Mouse (Mus musculus) liver, embryonic 15.5 days (tissue): ENCODE measurements at regions not wholly inside any gene's neighbourhood (a gene's known extent, or its start where the extent isn't known, plus 50 kb on each side); places are given as distances from the start of the nearest gene placed in this dataset.

ENCODE experiments used
- ATAC-seq: fragments of 200-750 bp; cut with Nextera tagmentation; 2 replicates; pipeline ENCODE4 v1.8.0; 2017; ENCODE audit warnings: moderate number of reproducible peaks, mild to moderate bottlenecking, moderate library complexity; ENCODE audit not compliant: insufficient read depth
- H3K27ac ChIP-seq: fragments of 300-500 bp; sonication (generic); replicated peaks from 2 replicates; pipeline ENCODE4 v1.5.1; 2015; ENCODE audit warnings: mild to moderate bottlenecking, inconsistent platforms
- H3K27me3 ChIP-seq: fragments of 300-500 bp; sonication (generic); 2 replicates; pipeline ENCODE4 v1.6.1; 2015; ENCODE audit warnings: mild to moderate bottlenecking, inconsistent platforms
- H3K36me3 ChIP-seq: fragments of 300-500 bp; sonication (generic); replicated peaks from 2 replicates; pipeline ENCODE4 v1.6.1; 2015; ENCODE audit warnings: moderate library complexity, mild to moderate bottlenecking, inconsistent platforms
- H3K4me1 ChIP-seq: fragments of 300-500 bp; sonication (generic); replicated peaks from 2 replicates; pipeline ENCODE4 v1.6.1; 2015; ENCODE audit warnings: inconsistent platforms
- H3K4me2 ChIP-seq: fragments of 300-500 bp; sonication (generic); 2 replicates; pipeline ENCODE4 v1.6.1; 2015; ENCODE audit warnings: moderate library complexity, mild to moderate bottlenecking, inconsistent platforms
- H3K4me3 ChIP-seq: fragments of 300-500 bp; sonication (generic); replicated peaks from 2 replicates; pipeline ENCODE4 v1.5.1; 2015; ENCODE audit warnings: mild to moderate bottlenecking, inconsistent platforms
- H3K9ac ChIP-seq: fragments of 300-500 bp; sonication (generic); 2 replicates; pipeline ENCODE4 v1.6.1; 2015; ENCODE audit warnings: moderate library complexity, mild to moderate bottlenecking, inconsistent platforms
- H3K9me3 ChIP-seq: fragments of 300-500 bp; sonication (generic); replicated peaks from 2 replicates; pipeline ENCODE4 v1.6.1; 2016; ENCODE audit warnings: inconsistent platforms
- WGBS: fragments of 180-500 bp; shearing (Covaris S2); methylation state at CpG from one replicate; pipeline ENCODE4 v1.1.7; 2015; ENCODE audit warnings: mixed read lengths; ENCODE audit not compliant: insufficient replicate concordance; 5-methylcytosine and 5-hydroxymethylcytosine counted together

DNA sequence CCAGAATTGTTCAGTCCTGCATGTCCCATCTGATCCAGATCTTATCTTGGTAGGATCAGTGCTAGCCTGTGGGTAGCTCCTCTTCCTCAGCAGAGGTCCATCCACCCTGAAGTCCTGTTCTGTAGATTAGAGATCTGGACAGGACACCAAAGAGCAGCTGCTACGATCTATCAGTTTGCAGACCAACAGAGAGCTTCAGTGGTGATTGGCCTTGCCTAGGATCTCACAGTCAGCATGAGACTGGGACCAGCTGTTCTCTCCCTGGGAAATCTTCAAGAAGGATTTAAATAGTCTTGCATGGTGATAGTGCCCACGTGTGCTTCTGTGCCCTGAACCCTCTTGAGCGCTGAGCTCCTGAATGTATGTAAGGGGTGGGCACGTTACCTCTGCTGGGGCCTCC is 178.4 kb upstream of the Sulf2 start:
- Histone ChIP-seq H3K4me3 (no peak overlapping the region), H3K9me3 (no peaks in the 10 kb centered on the region), H3K4me2 (no peak overlapping the region), H3K27me3 (no peaks in the 10 kb centered on the region; the same call in 1 of the 2 replicates), H3K4me1 (no peaks in the 10 kb centered on the region), H3K9ac (no peak overlapping the region), H3K27ac (no peak overlapping the region), H3K36me3 (no peaks in the 10 kb centered on the region)
- ATAC-seq: no peak
- WGBS: 62% methylated on average over 4 of the region's 4 CpGs

DNA sequence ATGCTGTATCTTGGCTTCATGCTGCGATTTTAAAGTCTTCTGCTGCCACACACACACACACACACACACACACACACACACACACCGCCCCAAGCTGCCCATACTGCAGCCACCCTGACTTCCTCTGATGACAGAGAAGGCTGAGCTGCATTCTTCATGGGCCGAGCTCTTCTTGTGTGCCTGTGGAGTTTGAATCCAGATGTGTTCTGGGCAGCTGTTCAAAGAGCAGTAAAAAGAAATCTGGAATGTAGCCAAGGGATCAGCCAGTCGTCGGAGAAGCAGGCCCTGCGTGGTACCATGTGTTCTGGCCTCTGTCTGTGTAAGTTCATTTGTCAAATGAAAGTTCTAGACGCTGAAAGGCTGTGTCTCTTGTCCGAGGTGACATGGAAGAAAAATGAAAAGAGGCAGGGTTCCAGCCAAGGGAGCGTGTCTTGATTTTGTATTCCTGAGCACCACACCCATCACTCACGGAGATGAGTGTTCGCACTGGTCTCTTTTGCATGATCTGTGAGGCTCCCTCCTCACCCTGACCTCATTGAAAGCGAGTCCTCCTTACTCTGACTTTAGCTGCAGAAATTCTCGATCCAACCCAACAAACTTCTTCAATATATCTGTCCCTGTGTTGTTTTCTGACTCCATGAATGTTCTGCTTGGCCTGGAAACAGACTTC is 177.4 kb upstream of the Sulf2 start:
- WGBS: 57% methylated on average over 13 of the region's 13 CpGs
- no peak for ATAC-seq

DNA sequence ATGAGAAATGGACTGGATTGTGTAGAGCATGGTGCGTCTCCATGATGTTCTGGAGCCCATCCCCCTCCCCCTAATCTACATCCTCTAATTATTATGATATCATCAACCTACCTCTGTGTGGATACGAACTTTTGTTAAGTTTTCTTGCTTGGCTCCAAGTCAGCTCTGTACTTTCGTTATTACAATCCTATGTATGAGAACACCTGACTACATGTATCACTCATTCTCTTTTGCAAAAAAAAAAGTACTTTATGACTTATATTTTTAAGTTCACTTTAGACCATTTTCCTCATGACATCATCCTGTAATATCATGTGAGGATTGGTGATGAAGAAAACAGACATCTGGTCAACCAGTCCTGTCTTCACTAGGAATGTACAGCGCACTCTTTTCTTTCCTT is 175.7 kb upstream of the Sulf2 start:
- Histone ChIP-seq H3K9ac (no peak overlapping the region), H3K27ac (no peak overlapping the region), H3K4me3 (no peak overlapping the region), H3K9me3 (no peaks in the 10 kb centered on the region), H3K27me3 (no peaks in the 10 kb centered on the region; the same call in 1 of the 2 replicates), H3K36me3 (no peaks in the 10 kb centered on the region), H3K4me1 (no peaks in the 10 kb centered on the region), H3K4me2 (no peak overlapping the region)
- 68% methylated on average over 4 of the region's 4 CpGs for WGBS
- ATAC-seq: no peak

More for the DNA sequence above, 177.4 kb upstream of the Sulf2 start:
- Histone ChIP-seq H3K4me2 (no peak overlapping the region), H3K4me1 (no peaks in the 10 kb centered on the region), H3K27ac (no peak overlapping the region), H3K9ac (no peak overlapping the region), H3K36me3 (no peaks in the 10 kb centered on the region), H3K27me3 (no peaks in the 10 kb centered on the region; the same call in 1 of the 2 replicates), H3K4me3 (no peak overlapping the region), H3K9me3 (no peaks in the 10 kb centered on the region)

DNA sequence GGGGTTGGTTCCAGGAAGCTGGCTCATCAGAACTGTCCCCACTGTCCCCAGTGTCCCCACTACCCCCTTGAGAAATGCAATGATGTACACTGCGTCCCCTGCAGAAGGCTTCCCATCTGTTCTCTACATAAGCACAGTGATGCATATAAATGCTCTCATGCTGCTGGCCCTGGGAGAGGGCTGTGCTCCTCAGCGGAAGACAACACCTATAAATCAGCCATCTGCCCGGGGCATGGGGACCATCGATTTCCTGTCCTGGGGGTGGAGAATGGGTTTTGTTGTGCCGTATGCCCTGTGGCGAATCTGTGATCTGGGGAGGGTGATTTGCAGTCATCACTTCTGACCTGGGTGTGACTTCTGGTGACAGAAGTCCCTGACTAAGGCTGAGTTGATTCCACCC is 174.9 kb upstream of the Sulf2 start:
- no peak overlapping the region for H3K27ac ChIP-seq
- no peaks in the 10 kb centered on the region for H3K36me3 ChIP-seq
- H3K9me3 ChIP-seq: no peaks in the 10 kb centered on the region
- WGBS: 21% methylated on average over 6 of the region's 6 CpGs
- no peaks in the 10 kb centered on the region; the same call in 1 of the 2 replicates for H3K27me3 ChIP-seq
- no peaks in the 10 kb centered on the region for H3K4me1 ChIP-seq
- no peak for ATAC-seq
- no peak overlapping the region for H3K4me3 ChIP-seq
- no peak overlapping the region for H3K4me2 ChIP-seq
- no peak overlapping the region for H3K9ac ChIP-seq

DNA sequence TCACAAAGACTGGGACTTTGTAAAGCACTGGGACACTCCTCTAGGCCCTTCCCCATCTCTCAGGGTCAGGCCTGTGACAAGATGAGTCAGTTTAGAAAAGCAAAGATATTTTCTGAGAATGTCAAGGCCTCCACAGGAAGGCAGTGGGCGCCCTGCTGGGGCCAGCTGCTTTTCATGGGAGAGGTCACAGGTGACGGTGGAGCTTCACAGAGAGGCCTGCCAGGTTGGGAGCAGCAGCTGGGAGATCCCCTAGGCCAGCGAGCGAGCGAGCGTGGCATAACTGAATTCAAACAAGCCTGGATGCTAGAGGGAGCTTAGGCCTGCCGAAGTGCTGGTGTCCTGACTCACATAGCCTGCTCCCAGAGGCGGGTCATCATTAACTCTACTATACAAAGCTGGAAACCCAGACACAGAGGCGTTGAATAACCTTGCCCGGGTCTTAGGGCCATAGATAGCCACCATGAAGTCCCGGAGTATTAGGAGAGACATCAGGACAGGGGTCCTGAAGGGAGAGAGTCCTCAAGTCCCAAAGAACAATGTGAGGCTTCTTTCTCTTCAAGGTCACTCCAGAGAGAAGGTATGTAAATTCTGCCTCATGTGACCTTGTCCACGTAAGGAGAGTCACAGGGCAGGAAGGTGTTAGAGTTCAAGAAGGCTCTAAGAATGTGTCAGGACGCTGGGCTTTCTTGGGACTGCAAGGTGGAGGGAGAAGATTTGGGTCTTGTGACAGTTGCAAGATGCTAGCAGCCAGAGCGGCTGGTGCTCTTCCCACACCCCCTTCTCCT is 174.3 kb upstream of the Sulf2 start:
- no peak overlapping the region for H3K9ac ChIP-seq
- no peaks in the 10 kb centered on the region; the same call in 1 of the 2 replicates for H3K27me3 ChIP-seq
- 56% methylated on average over 14 of the region's 14 CpGs for WGBS
- H3K4me1 ChIP-seq: no peaks in the 10 kb centered on the region
- H3K9me3 ChIP-seq: no peaks in the 10 kb centered on the region
- no peak overlapping the region for H3K4me2 ChIP-seq
- H3K27ac ChIP-seq: no peak overlapping the region
- no peak overlapping the region for H3K4me3 ChIP-seq
- no peaks in the 10 kb centered on the region for H3K36me3 ChIP-seq
- ATAC-seq: no peak

DNA sequence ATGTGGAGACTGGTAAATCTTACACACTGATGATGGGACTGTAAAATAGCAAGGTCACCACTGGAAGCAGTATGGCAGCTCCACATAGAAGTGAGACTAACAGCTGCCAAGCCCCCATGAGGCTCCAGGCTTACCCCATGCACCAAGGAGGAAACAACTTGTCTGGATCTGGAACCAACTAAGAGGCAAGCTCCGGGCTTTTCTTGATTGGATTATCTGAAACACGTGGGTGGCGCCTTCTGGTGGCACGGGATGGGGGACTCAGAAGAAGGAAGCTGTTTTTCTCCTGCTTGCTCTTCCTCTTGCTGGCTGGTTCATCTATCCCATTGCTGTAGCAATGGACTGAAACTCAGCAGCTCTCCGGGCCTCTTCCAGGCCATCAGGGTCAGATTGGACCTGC is 171.5 kb upstream of the Sulf2 start:
- H3K4me1 ChIP-seq: no peaks in the 10 kb centered on the region
- H3K9me3 ChIP-seq: no peaks in the 10 kb centered on the region
- no peak overlapping the region for H3K27ac ChIP-seq
- no peaks in the 10 kb centered on the region; the same call in 1 of the 2 replicates for H3K27me3 ChIP-seq
- no peaks in the 10 kb centered on the region for H3K36me3 ChIP-seq
- H3K4me3 ChIP-seq: no peak overlapping the region
- ATAC-seq: no peak
- no peak overlapping the region for H3K4me2 ChIP-seq
- 52% methylated on average over 5 of the region's 5 CpGs for WGBS
- H3K9ac ChIP-seq: no peak overlapping the region

DNA sequence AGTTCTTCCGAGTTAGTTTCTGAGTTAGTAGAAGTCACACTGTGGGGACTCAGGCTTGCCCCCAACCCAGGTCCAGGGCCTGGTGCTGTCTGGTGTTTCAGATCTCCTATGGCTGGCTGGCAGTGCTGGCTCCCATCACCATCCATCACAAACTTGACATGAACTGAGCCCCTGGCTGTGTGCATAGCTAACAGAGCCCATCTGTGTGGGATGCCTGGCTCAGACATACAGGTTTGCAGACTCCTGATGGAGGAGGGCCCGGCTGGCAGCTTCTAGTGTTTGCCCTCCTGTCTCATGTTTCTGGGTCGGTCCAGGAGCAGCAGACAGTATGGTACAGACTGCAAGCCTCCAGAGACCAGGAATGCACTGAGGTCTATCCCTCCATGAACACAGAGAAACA is 169.5 kb upstream of the Sulf2 start:
- H3K9me3 ChIP-seq: no peaks in the 10 kb centered on the region
- no peaks in the 10 kb centered on the region for H3K4me1 ChIP-seq
- no peak overlapping the region for H3K4me3 ChIP-seq
- no peak overlapping the region for H3K9ac ChIP-seq
- H3K36me3 ChIP-seq: no peaks in the 10 kb centered on the region
- H3K4me2 ChIP-seq: no peak overlapping the region
- WGBS: 48% methylated on average over 3 of the region's 3 CpGs
- H3K27me3 ChIP-seq: no peaks in the 10 kb centered on the region
- no peak for ATAC-seq
- H3K27ac ChIP-seq: no peak overlapping the region

DNA sequence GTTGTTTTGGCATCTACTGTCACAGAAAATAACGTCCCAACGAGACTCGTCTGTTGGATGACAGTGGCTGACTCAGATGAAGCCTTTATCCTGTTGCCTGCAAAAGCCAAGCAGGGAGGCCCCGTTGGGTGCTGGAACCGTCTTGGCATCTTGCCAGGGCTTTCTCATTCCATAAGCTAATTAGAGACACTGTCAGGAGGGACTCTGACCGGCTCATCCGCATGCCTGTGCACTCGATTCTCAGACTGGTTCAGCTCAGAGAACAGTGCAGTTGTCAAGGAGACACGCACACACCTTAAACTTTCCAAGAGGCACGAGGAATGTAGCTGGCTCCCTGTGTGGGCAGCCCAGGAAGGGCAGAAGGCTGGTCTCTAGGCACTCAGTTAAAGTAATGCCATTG is 169.0 kb upstream of the Sulf2 start:
- no peak overlapping the region for H3K27ac ChIP-seq
- ATAC-seq: no peak
- no peaks in the 10 kb centered on the region for H3K27me3 ChIP-seq
- no peak overlapping the region for H3K4me2 ChIP-seq
- WGBS: 59% methylated on average over 10 of the region's 10 CpGs
- no peak overlapping the region for H3K4me3 ChIP-seq
- H3K9ac ChIP-seq: no peak overlapping the region
- no peaks in the 10 kb centered on the region for H3K36me3 ChIP-seq
- H3K9me3 ChIP-seq: no peaks in the 10 kb centered on the region
- no peaks in the 10 kb centered on the region for H3K4me1 ChIP-seq

DNA sequence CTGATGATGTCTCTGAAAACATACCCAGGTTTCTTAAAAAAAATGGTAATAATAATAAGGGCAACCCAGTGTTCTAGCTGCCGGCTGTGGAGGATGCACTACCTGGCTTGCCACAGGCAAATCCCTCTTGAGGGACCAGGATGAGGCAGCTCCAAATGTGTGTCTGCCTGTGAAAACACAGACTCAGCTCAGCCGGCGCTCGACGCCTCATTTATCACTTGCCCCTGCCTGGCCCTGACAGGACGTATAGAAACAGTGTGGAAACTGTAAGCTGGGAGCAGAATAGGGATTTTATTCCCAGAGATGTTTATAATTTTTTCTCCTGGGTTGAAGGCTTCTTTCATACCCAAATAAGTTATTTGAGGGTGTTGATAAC is 167.2 kb upstream of the Sulf2 start:
- Histone ChIP-seq H3K9me3 (no peaks in the 10 kb centered on the region), H3K9ac (no peak overlapping the region), H3K4me2 (no peak overlapping the region), H3K36me3 (no peaks in the 10 kb centered on the region), H3K27me3 (no peaks in the 10 kb centered on the region), H3K27ac (no peak overlapping the region), H3K4me3 (no peak overlapping the region), H3K4me1 (no peaks in the 10 kb centered on the region)
- 56% methylated on average over 6 of the region's 6 CpGs for WGBS
- ATAC-seq: no peak

DNA sequence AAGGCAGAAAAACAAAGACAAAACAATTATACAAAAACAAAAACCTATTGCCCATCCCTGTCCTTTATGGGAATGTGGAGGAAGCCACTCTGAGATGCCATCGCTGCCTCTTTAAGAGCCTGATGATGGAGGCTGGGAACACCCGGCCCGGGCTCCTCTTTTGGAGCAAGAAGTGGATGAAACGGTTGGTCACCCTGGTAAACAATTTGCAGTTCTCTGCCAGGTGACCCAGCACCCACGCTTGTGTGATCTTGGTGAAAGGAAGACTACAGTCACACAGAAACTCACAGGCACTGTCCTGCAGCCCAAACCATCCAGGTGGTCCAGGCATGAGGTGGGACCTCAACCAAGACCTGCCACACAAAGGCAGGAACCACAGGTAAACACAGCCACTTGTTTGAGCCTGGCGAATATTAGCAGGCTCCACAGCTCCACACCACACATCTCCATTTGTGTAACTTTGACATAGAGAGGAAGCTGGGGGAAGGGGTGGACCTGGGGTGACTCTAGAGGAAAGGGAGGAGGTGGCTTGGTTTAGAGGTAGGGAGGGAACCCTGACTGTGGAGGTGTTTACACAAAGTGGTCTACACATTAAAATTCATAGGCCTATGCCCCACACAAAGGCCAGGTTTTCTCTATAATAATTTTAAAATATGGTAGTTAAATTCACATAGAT is 166.7 kb upstream of the Sulf2 start:
- no peaks in the 10 kb centered on the region for H3K36me3 ChIP-seq
- WGBS: 61% methylated on average over 6 of the region's 6 CpGs

DNA sequence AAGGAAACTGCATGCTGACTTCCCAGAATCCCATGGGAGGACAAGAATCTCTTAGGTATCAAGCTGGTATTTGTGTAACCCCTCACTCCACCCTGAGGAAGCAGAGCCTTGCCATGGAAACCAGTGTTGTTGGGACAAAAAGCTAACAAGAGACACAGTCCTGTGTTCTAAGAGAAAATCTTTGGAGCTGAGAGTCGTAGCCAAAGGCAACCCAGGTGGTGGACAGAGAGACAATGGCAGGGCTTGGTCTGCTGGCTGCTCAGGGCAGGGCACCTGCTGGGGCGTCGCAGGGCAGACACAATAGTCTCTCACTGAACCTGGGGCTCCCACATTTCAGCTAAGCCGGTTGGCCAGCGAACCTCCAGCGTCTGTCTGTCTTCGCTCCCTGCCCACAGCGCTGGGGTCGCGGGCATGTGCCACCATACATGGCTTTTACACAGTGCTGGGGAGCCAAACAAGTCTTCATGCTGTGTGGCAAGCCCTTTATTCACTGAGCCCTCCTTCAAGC is 161.0 kb upstream of the Sulf2 start:
- WGBS: 50% methylated on average over 10 of the region's 10 CpGs
- Histone ChIP-seq H3K27me3 (no peaks in the 10 kb centered on the region), H3K27ac (no peak overlapping the region), H3K4me2 (no peak overlapping the region), H3K4me1 (no peaks in the 10 kb centered on the region), H3K36me3 (no peaks in the 10 kb centered on the region), H3K9ac (no peak overlapping the region), H3K9me3 (no peaks in the 10 kb centered on the region), H3K4me3 (no peak overlapping the region)
- ATAC-seq: no peak

More for the DNA sequence above, 166.7 kb upstream of the Sulf2 start:
- Histone ChIP-seq H3K4me2 (no peak overlapping the region), H3K4me1 (no peaks in the 10 kb centered on the region), H3K27ac (no peak overlapping the region), H3K9ac (no peak overlapping the region), H3K4me3 (no peak overlapping the region), H3K9me3 (no peaks in the 10 kb centered on the region), H3K27me3 (no peaks in the 10 kb centered on the region)
- no peak for ATAC-seq
